Comparison of ENCODE assay signal across 31 mouse cellular contexts in genomic region chr13:56095601-56096195, GRCm38 (mm10). TPM values are rescaled to one million over a fixed set of nuclear protein-coding genes. Genes with fewer than 3 reads are reported as not detected.
DNase-seq lines count a peak whose midpoint lies in the region; ATAC-seq and TF ChIP-seq lines count a peak whose summit lies in the region.
"Had no signal": no experiment of that assay in that cellular context is flagged by ENCODE, and none has a peak within 500 bp of the region (broad histone marks: within the 10 kb centered on the region; RNA-seq: fewer than 3 reads in every experiment).

No protein-coding gene starts in this region.

- 0 out of 2 replicates have a peak, but pooled peaks have one; percentile 15 for ATAC-seq in embryonic facial prominence, embryonic 15.5 days (ENCODE audit: insufficient number of reproducible peaks, low FRiP score, low TSS enrichment, low read depth)
- 0 out of 2 replicates have a peak, but pooled peaks have one; percentile 20 for ATAC-seq in kidney, embryonic 16.5 days (ENCODE audit: low FRiP score, low TSS enrichment)
- ATAC-seq: activated CD4-positive, CD25-positive, alpha-beta regulatory T cell, adult 4 months; forebrain, embryonic 16.5 days; liver, embryonic 12.5 days had no signal

- no peak overlapping the region for H3K27ac ChIP-seq in embryonic facial prominence, embryonic 15.5 days (replicated peaks)
- no peak overlapping the region for H3K27ac ChIP-seq in embryonic facial prominence, embryonic 10.5 days (replicated peaks)
- H3K27ac ChIP-seq in kidney, embryonic 16.5 days (ENCODE audit: low read length): no peak overlapping the region
- H3K27ac ChIP-seq: limb, embryonic 12.5 days; liver, embryonic 12.5 days; neural tube, embryonic 12.5 days had no signal

- 83% methylated on average over 18 of the region's 18 CpGs for WGBS in embryonic facial prominence, embryonic 15.5 days
- WGBS in embryonic facial prominence, embryonic 10.5 days: 89% methylated on average over 18 of the region's 18 CpGs
- 75% methylated on average over 18 of the region's 18 CpGs for WGBS in kidney, embryonic 16.5 days
- 88% methylated on average over 18 of the region's 18 CpGs for WGBS in lung, adult 2 months

- H3K36me3 ChIP-seq in embryonic facial prominence, embryonic 15.5 days: peaks cover 44% of the 10 kb centered on the region
- peaks cover 89% of the 10 kb centered on the region for H3K36me3 ChIP-seq in embryonic facial prominence, embryonic 10.5 days (replicated peaks)
- peaks cover 39% of the 10 kb centered on the region for H3K36me3 ChIP-seq in kidney, embryonic 16.5 days (ENCODE audit: insufficient read depth, low read length)

- DNase-seq in embryonic facial prominence, embryonic 10.5 days (ENCODE audit: low spot score): no peak
- DNase-seq in kidney, adult 18-20 months: no peak
- DNase-seq in Muller cell, postnatal 12 days (ENCODE audit: inconsistent ontology term): peak; percentile 51
- peak; percentile 65 for DNase-seq in gonadal fat pad, adult 2 months (ENCODE audit: low read depth)
- DNase-seq in lung, adult 2 months: no peak
- DNase-seq: adrenal gland, adult 8-10 months; B cell, adult 2 months; cerebellum, adult 9-11 months; embryo, embryonic 11 days; gastrocnemius, postnatal 10 days; heart, adult 18-20 months; kidney, adult 11 months; kidney, postnatal 10 days; lung, adult 18-20 months; lung, postnatal 14 days; retina, postnatal 1 day; right cerebral cortex, postnatal 4 days; thymus, adult 18-20 months; thymus, postnatal 36 days had no signal

- H3K4me1 ChIP-seq in embryonic facial prominence, embryonic 15.5 days: peaks cover 21% of the 10 kb centered on the region
- H3K4me1 ChIP-seq in embryonic facial prominence, embryonic 10.5 days: peaks cover 6% of the 10 kb centered on the region; the same call in 1 of the 2 replicates
- H3K4me1 ChIP-seq in kidney, embryonic 16.5 days (ENCODE audit: insufficient read depth, low read length): peaks cover 22% of the 10 kb centered on the region
- no peaks in the 10 kb centered on the region for H3K4me1 ChIP-seq in lung, adult 2 months (ENCODE audit: control insufficient read depth, insufficient read depth, low read length)
- H3K4me1 ChIP-seq: liver, embryonic 12.5 days had no signal

- TF ChIP-seq CTCF in lung, adult 2 months (IDR thresholded peaks at IDR 0.05; ENCODE audit: insufficient read depth, low read length): no peak

- H3K4me2 ChIP-seq in embryonic facial prominence, embryonic 15.5 days (replicated peaks): no peak overlapping the region
- H3K4me2 ChIP-seq in kidney, embryonic 16.5 days (replicated peaks; ENCODE audit: low read depth, low read length): no peak overlapping the region
- H3K4me2 ChIP-seq: heart, embryonic 13.5 days; hindbrain, embryonic 15.5 days; limb, embryonic 12.5 days; liver, embryonic 12.5 days; midbrain, embryonic 11.5 days; neural tube, embryonic 12.5 days had no signal

- no peak overlapping the region for H3K4me3 ChIP-seq in embryonic facial prominence, embryonic 15.5 days (replicated peaks)
- H3K4me3 ChIP-seq in embryonic facial prominence, embryonic 10.5 days: no peak overlapping the region
- H3K4me3 ChIP-seq in kidney, embryonic 16.5 days (ENCODE audit: low read length): no peak overlapping the region
- no peak overlapping the region for H3K4me3 ChIP-seq in lung, adult 2 months (replicated peaks; ENCODE audit: extremely low read depth, low read depth, low read length)
- H3K4me3 ChIP-seq: heart, embryonic 13.5 days; hindbrain, embryonic 15.5 days; limb, embryonic 12.5 days; liver, embryonic 12.5 days; neural tube, embryonic 12.5 days had no signal

- H3K27me3 ChIP-seq in embryonic facial prominence, embryonic 15.5 days: no peaks in the 10 kb centered on the region
- H3K27me3 ChIP-seq in embryonic facial prominence, embryonic 10.5 days (replicated peaks; ENCODE audit: low read depth, poor library complexity, severe bottlenecking): no peaks in the 10 kb centered on the region
- H3K27me3 ChIP-seq in kidney, embryonic 16.5 days (ENCODE audit: insufficient read depth, low read length): no peaks in the 10 kb centered on the region
- H3K27me3 ChIP-seq: CH12.LX; heart, embryonic 13.5 days; hindbrain, embryonic 15.5 days; limb, embryonic 12.5 days; liver, embryonic 12.5 days; neural tube, embryonic 12.5 days had no signal

- H3K9me3 ChIP-seq in embryonic facial prominence, embryonic 15.5 days (replicated peaks): no peaks in the 10 kb centered on the region
- no peaks in the 10 kb centered on the region for H3K9me3 ChIP-seq in embryonic facial prominence, embryonic 10.5 days
- H3K9me3 ChIP-seq in kidney, embryonic 16.5 days (ENCODE audit: low read length): no peaks in the 10 kb centered on the region
- H3K9me3 ChIP-seq: G1E; heart, embryonic 13.5 days; hindbrain, embryonic 15.5 days; limb, embryonic 12.5 days; liver, embryonic 12.5 days; neural tube, embryonic 12.5 days had no signal

- no peak for TF ChIP-seq POLR2A in lung, adult 2 months (IDR thresholded peaks at IDR 0.05; ENCODE audit: borderline replicate concordance, extremely low read depth, low read depth, low read length)

- no peak overlapping the region for H3K9ac ChIP-seq in embryonic facial prominence, embryonic 15.5 days
- H3K9ac ChIP-seq in kidney, embryonic 16.5 days (replicated peaks; ENCODE audit: low read length): no peak overlapping the region
- H3K9ac ChIP-seq: heart, embryonic 13.5 days; hindbrain, embryonic 15.5 days; limb, embryonic 12.5 days; liver, embryonic 12.5 days; neural tube, embryonic 12.5 days had no signal

RNA-seq across cellular contexts. Expression of gene H2afy, which starts 40.5 kb away (rescaled TPM):
- polyA plus RNA-seq in embryonic facial prominence, embryonic 15.5 days (2015; fragmentation: Nextera tagmentation; extraction: Ambion mirVana): 275 and 292 TPM in 2 replicates
- polyA plus RNA-seq in embryonic facial prominence, embryonic 10.5 days (2016; fragmentation: Nextera tagmentation; extraction: Ambion mirVana): 478 and 497 TPM in 2 replicates
- polyA plus RNA-seq in kidney, embryonic 16.5 days (2015; fragmentation: Nextera tagmentation; extraction: Ambion mirVana): 367 and 386 TPM in 2 replicates
- 77.4 and 109 TPM in 2 replicates for polyA plus RNA-seq in gonadal fat pad, adult 2 months (2012; rRNA removed)
- 85.2 and 110 TPM in 2 replicates for polyA plus RNA-seq in lung, adult 2 months (2012; rRNA removed)

Comparison
In these comparisons a context has a peak if more than half of its experiments do, and no peak if none do; other contexts are left out.
1. DNase-seq: peak in Muller cell, postnatal 12 days (single experiment) and gonadal fat pad, adult 2 months (single experiment); none in embryonic facial prominence, embryonic 10.5 days (single experiment), kidney, adult 18-20 months (single experiment) and lung, adult 2 months (single experiment).